Mouse (Mus musculus): ENCODE data around the gene Mob3a. TPM values are rescaled to one million over a fixed set of nuclear protein-coding genes. Genes with fewer than 3 reads are reported as not detected.

Gene Mob3a
- 43.1 and 43.2 TPM in 2 replicates for polyA plus RNA-seq (2015; fragmentation: Nextera tagmentation; extraction: Ambion mirVana)

DNA sequence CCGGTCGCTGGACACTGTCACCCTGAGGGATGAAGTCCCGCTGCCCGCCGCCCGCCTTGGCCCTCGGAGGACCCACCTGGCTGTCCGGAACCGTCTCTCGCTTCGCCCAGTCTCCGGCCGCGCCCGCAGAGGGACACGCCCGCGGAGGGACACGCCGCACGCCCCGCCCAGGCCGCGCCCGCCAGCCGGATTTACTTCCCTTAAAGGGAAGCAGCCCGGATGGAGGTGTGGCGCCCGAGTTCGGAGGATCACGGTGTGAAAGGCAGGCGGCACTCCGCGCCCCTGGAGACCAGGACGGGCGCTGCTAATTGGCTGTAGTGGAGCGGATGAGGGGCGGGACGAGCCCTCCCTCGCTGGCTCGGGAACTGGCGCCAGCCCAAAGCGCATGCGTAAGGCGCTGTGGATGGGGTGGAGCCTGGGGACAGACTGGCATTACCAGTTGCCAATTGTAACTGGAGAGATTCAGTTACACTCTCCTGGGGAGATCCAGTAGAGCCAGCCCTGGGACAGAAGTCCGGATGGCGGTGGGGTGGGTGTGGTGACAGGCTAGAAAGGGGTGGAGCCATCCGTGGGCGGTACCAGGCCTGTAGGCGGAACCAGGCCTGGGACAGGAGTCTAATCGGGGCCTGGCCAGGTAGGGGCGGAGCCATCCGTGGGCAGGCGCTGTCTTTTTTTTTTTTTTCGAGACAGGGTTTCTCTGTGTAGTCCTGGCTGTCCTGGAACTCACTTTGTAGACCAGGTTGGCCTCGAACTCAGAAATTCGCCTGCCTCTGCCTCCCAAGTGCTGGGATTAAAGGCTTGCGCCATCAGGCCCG is at the start of gene Mob3a, which contains the start of gene Izumo4:
Gene Mob3a, minus strand, starts transcription at position 257 of the 815 bp plus-strand sequence.
Gene Izumo4, plus strand, starts transcription at position 464 of the 815 bp plus-strand sequence.
- under 1% methylated on average over 59 of the region's 59 CpGs for WGBS
- H3K9ac ChIP-seq (replicated peaks; ENCODE audit: low read length), result peak within 1 kb of the TSS; percentile 71
- peak within 1 kb of the TSS; percentile 61 for H3K4me3 ChIP-seq (ENCODE audit: low read length)
- no peaks in the 10 kb centered on the region for H3K27me3 ChIP-seq (ENCODE audit: insufficient read depth, low read length)
- H3K36me3 ChIP-seq (ENCODE audit: insufficient read depth, low read length), result peaks cover 13% of the 10 kb centered on the region; the same call in 1 of the 2 replicates
- peaks cover 34% of the 10 kb centered on the region for H3K4me1 ChIP-seq (ENCODE audit: insufficient read depth, low read length)
- peak; percentile 98 for ATAC-seq (ENCODE audit: low FRiP score, low TSS enrichment)
- peak within 1 kb of the TSS; percentile 91 for H3K4me2 ChIP-seq (replicated peaks; ENCODE audit: low read depth, low read length)
- no peaks in the 10 kb centered on the region for H3K9me3 ChIP-seq (ENCODE audit: low read length)
- peak within 1 kb of the TSS; percentile 85 for H3K27ac ChIP-seq (ENCODE audit: low read length)

DNA sequence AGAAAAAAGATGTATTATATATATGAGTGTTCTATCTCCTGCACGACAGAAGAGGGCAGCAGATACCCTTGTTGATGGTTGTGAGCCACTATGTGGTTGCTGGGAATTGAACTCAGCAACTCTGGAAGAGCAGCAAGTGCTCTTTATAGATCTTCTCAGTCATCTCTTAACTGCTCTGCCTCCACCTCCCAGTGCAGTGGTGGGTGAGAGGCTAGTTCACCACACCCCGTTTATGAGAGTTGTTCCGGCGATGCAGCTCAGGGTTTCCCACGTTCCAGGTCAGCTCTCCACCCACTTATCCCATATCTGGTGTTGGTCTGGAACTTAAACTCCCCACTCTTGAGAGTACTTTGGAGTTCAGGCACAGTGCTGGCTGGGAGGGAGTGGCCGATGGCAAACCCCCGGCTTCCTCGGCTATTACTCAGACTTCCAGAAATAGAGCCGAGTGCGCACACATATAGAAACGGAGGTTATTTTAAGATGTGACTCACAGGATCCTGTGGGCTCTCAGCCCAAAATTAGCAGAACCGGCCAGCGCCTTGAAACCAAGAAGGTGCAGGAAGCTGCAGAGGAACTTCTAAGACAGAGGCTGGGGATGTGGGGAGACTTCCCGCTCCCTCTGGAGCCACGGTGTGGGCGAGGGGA is 49.5 kb upstream of the Mob3a start:
- Histone ChIP-seq H3K4me3 (ENCODE audit: low read length) (peak overlapping the region; percentile 41), H3K27ac (ENCODE audit: low read length) (peak overlapping the region; percentile 88), H3K4me1 (ENCODE audit: insufficient read depth, low read length) (peaks cover 21% of the 10 kb centered on the region), H3K27me3 (ENCODE audit: insufficient read depth, low read length) (no peaks in the 10 kb centered on the region), H3K36me3 (ENCODE audit: insufficient read depth, low read length) (no peaks in the 10 kb centered on the region), H3K9ac (replicated peaks; ENCODE audit: low read length) (peak overlapping the region; percentile 46), H3K9me3 (ENCODE audit: low read length) (no peaks in the 10 kb centered on the region), H3K4me2 (replicated peaks; ENCODE audit: low read depth, low read length) (peak overlapping the region; percentile 59)
- 5% methylated on average over 16 of the region's 16 CpGs for WGBS
- peak; percentile 24; the same call in 1 of the 2 replicates for ATAC-seq (ENCODE audit: low FRiP score, low TSS enrichment)

DNA sequence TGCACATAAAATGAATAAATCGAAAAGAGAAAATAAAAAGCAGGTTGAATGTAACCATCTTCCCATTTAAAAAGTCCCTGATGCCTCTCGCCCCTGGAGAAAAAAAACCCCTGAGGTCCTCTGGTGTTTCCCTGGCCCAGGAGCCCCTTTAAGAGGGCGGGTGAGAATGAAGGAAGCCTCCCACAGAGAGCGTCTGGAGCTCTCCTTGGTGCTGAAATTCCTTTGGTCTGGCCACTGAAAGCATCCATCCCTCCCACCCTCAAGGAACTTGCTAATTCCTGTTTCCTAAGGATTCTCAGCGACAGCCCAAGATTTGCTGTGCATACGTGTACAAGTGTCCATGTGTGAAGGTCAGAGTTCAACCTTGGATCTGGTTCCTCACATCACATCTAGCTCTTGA is 46.8 kb upstream of the Mob3a start:
- Histone ChIP-seq H3K4me2 (replicated peaks; ENCODE audit: low read depth, low read length) (no peak overlapping the region), H3K27ac (ENCODE audit: low read length) (no peak overlapping the region), H3K4me3 (ENCODE audit: low read length) (no peak overlapping the region), H3K27me3 (ENCODE audit: insufficient read depth, low read length) (no peaks in the 10 kb centered on the region), H3K9ac (replicated peaks; ENCODE audit: low read length) (no peak overlapping the region), H3K36me3 (ENCODE audit: insufficient read depth, low read length) (no peaks in the 10 kb centered on the region), H3K9me3 (ENCODE audit: low read length) (no peaks in the 10 kb centered on the region), H3K4me1 (ENCODE audit: insufficient read depth, low read length) (peaks cover 21% of the 10 kb centered on the region)
- WGBS, result 9% methylated on average over 6 of the region's 6 CpGs
- ATAC-seq (ENCODE audit: low FRiP score, low TSS enrichment), result no peak

DNA sequence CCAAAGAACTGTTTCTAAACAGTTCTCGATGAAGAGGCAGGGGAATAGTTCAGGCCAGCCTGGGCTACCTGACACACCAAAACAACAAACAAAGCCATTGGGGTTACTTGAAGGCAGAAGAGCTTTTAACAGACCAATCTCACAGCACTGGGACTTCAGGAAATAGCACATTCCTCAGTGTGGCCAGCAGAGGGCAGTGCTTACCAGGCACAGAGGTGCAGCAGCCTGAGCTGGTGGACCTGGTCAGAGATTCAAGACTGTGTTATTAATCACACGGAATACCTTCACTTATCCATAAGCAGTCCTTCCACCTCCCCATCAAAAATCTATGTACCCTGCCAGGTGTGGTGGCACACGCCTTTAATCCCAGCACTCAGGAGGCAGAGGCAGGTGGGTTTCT is 45.6 kb upstream of the Mob3a start:
- Histone ChIP-seq H3K4me2 (replicated peaks; ENCODE audit: low read depth, low read length) (no peak overlapping the region), H3K4me1 (ENCODE audit: insufficient read depth, low read length) (peaks cover 22% of the 10 kb centered on the region), H3K36me3 (ENCODE audit: insufficient read depth, low read length) (no peaks in the 10 kb centered on the region), H3K27ac (ENCODE audit: low read length) (no peak overlapping the region), H3K9me3 (ENCODE audit: low read length) (no peaks in the 10 kb centered on the region), H3K27me3 (ENCODE audit: insufficient read depth, low read length) (no peaks in the 10 kb centered on the region), H3K4me3 (ENCODE audit: low read length) (no peak overlapping the region), H3K9ac (replicated peaks; ENCODE audit: low read length) (no peak overlapping the region)
- ATAC-seq (ENCODE audit: low FRiP score, low TSS enrichment), result no peak; the same call in 1 of the 2 replicates
- WGBS, result 19% methylated on average over 3 of the region's 3 CpGs

DNA sequence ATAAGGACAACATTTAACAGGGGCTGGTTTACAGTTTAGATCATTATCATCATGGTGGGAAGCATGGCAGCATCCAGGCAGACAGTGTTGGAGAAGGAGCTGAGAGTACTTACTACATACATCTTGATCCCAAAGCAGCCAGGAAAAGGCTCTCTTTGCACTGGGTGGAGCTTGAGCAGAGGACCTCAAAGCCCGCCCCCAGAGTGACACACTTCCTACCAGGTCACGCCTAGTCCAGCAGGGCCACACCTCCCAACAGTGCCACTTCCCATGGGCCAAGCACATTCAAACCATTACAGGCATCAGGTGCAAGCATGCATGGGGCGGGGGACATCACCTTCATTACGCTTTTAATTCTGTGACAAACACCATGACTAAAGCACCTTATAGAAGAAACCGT is 42.5 kb upstream of the Mob3a start:
- WGBS, result 41% methylated on average over 5 of the region's 5 CpGs
- Histone ChIP-seq H3K9me3 (ENCODE audit: low read length) (no peaks in the 10 kb centered on the region), H3K27ac (ENCODE audit: low read length) (no peak overlapping the region), H3K27me3 (ENCODE audit: insufficient read depth, low read length) (no peaks in the 10 kb centered on the region), H3K4me2 (replicated peaks; ENCODE audit: low read depth, low read length) (no peak overlapping the region), H3K36me3 (ENCODE audit: insufficient read depth, low read length) (no peaks in the 10 kb centered on the region), H3K9ac (replicated peaks; ENCODE audit: low read length) (no peak overlapping the region), H3K4me1 (ENCODE audit: insufficient read depth, low read length) (peaks cover 25% of the 10 kb centered on the region), H3K4me3 (ENCODE audit: low read length) (no peak overlapping the region)
- ATAC-seq (ENCODE audit: low FRiP score, low TSS enrichment), result no peak

DNA sequence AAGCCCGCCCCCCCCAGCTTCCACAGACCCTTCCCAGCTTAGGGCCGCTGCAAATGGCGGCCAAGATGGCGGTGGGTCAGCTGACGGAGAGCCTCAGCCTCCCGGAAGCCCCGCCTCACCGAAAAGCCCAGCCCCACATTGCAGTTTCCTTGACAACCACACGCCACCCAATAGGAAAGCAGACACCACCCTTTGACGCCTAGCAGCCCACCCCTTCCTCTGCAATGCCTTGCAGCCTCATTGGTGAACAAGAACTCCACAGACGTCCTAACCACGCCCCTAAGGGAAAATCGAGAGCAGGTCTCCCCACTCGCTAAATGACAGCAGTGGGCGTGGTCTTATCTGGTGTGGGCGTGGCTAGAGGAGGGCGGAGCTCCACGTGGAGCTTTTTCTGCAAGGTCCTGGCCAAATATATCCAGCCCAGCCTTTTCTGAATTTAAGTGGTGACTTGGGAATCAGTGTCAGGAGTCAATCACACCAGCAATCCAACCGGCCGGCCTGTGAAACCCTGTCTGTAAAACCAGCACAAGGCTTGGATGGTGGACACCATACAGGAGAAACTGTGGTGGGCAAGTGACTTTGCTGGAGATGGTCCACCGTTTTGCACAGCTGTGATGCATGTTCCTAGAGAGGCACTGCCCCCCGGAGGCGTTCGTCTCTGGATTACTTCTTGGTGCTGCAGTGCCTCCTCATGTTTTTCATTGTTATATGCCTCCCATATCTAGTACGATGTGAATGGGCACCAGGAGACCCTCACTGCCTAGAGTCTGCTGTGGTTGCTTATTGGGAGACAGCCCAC is 40.6 kb upstream of the Mob3a start, which contains the start of gene Ap3d1:
Gene Ap3d1, minus strand, starts transcription at position 85 of the 799 bp plus-strand sequence.
- peak; percentile 99 for ATAC-seq (ENCODE audit: low FRiP score, low TSS enrichment)
- peak within 1 kb of the TSS; percentile 95 for H3K4me2 ChIP-seq (replicated peaks; ENCODE audit: low read depth, low read length)
- peak within 1 kb of the TSS; percentile 76 for H3K27ac ChIP-seq (ENCODE audit: low read length)
- H3K9me3 ChIP-seq (ENCODE audit: low read length), result no peaks in the 10 kb centered on the region
- H3K27me3 ChIP-seq (ENCODE audit: insufficient read depth, low read length), result no peaks in the 10 kb centered on the region
- H3K4me1 ChIP-seq (ENCODE audit: insufficient read depth, low read length), result peaks cover 25% of the 10 kb centered on the region
- peak within 1 kb of the TSS; percentile 100 for H3K4me3 ChIP-seq (ENCODE audit: low read length)
- WGBS, result 3% methylated on average over 25 of the region's 25 CpGs
- peak within 1 kb of the TSS; percentile 97 for H3K9ac ChIP-seq (replicated peaks; ENCODE audit: low read length)
- H3K36me3 ChIP-seq (ENCODE audit: insufficient read depth, low read length), result no peaks in the 10 kb centered on the region

DNA sequence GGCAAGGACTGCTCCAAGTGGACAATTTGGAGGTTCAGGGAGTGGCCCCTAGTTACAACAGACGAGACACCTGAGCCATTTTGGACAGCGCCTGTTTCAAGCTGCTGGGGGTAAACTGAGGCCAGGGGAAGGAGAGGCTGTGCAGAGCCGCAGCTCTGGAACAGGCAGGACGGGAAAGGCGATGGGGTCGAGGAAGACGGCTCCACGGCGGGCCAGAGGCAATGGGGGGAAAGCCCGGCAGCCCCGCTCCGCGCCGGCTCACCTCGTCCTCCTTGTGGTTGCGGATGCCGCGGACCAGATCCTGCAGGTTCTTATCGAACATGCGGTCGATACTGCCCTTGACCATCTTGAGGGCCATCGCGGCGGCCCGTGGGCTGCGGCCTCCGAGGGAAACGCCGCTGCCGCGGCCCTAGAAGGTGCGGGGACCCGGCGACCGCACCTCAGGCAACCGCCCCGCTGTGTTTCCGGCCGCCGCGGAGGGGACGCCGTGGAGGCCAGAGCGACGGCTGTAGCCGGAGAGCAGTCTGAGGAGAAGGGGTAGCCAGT is 39.9 kb upstream of the Mob3a start:
- Histone ChIP-seq H3K9ac (replicated peaks; ENCODE audit: low read length) (peak overlapping the region; percentile 97), H3K9me3 (ENCODE audit: low read length) (no peaks in the 10 kb centered on the region), H3K27ac (ENCODE audit: low read length) (peak overlapping the region; percentile 76; the same call in 1 of the 2 replicates), H3K27me3 (ENCODE audit: insufficient read depth, low read length) (no peaks in the 10 kb centered on the region), H3K4me1 (ENCODE audit: insufficient read depth, low read length) (peaks cover 25% of the 10 kb centered on the region), H3K4me2 (replicated peaks; ENCODE audit: low read depth, low read length) (peak overlapping the region; percentile 95), H3K4me3 (ENCODE audit: low read length) (peak overlapping the region; percentile 100), H3K36me3 (ENCODE audit: insufficient read depth, low read length) (no peaks in the 10 kb centered on the region)
- WGBS, result under 1% methylated on average over 46 of the region's 46 CpGs
- ATAC-seq (ENCODE audit: low FRiP score, low TSS enrichment), result peak; percentile 3; the same call in 1 of the 2 replicates

DNA sequence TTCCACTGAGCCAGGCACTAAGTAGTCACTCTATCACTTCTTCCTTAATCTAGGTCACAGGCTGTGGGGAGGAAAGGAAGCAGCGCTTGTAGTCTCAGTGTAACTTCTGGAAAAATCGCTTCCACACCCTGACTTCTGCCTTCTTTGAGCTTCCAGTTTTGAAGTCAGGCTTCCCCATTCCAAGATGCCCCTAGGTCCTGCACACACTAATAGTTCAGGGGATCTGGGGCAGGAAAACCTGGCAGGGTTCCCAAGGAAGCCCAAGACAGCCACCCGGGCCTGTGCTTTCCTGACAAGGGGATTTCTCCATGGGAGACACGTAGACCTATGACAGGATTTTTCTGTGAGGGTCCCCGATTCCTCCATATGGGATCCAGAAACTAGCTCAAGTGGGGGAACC is 39.4 kb upstream of the Mob3a start:
- Histone ChIP-seq H3K27ac (ENCODE audit: low read length) (no peak overlapping the region; the same call in 1 of the 2 replicates), H3K9ac (replicated peaks; ENCODE audit: low read length) (peak overlapping the region; percentile 97), H3K27me3 (ENCODE audit: insufficient read depth, low read length) (no peaks in the 10 kb centered on the region), H3K4me2 (replicated peaks; ENCODE audit: low read depth, low read length) (peak overlapping the region; percentile 95), H3K36me3 (ENCODE audit: insufficient read depth, low read length) (no peaks in the 10 kb centered on the region), H3K4me1 (ENCODE audit: insufficient read depth, low read length) (peaks cover 25% of the 10 kb centered on the region), H3K4me3 (ENCODE audit: low read length) (peak overlapping the region; percentile 100), H3K9me3 (ENCODE audit: low read length) (no peaks in the 10 kb centered on the region)
- WGBS, result 18% methylated on average over 5 of the region's 5 CpGs
- ATAC-seq (ENCODE audit: low FRiP score, low TSS enrichment), result no peak

DNA sequence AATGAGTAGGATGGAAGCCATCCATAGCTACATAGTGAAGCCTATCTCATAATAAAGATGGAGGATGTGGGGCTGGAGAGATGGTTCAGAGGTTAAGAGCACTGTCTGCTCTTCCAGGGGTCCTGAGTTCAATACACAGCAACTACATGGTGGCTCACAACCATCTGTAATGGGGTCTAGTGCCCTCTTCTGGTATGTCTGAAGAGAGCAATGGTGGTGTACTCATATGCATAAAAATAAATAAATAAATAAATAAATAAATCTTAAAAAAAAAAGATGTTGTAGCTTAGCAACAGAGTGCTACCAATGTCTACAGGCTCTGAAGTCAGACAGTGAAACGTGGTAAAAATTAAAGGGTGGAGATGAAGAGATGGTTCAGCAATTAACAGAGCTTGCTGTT is 36.9 kb upstream of the Mob3a start:
- Histone ChIP-seq H3K9ac (replicated peaks; ENCODE audit: low read length) (no peak overlapping the region), H3K9me3 (ENCODE audit: low read length) (no peaks in the 10 kb centered on the region), H3K27me3 (ENCODE audit: insufficient read depth, low read length) (no peaks in the 10 kb centered on the region), H3K36me3 (ENCODE audit: insufficient read depth, low read length) (0 out of 2 replicates have a peak, but pooled peaks cover 7% of the 10 kb centered on the region), H3K4me1 (ENCODE audit: insufficient read depth, low read length) (peaks cover 20% of the 10 kb centered on the region), H3K27ac (ENCODE audit: low read length) (no peak overlapping the region), H3K4me3 (ENCODE audit: low read length) (no peak overlapping the region), H3K4me2 (replicated peaks; ENCODE audit: low read depth, low read length) (no peak overlapping the region)
- 70% methylated on average over 1 of the region's 1 CpGs for WGBS
- no peak for ATAC-seq (ENCODE audit: low FRiP score, low TSS enrichment)
